Mouse (Mus musculus) limb, embryonic 15.5 days (tissue): Measurements from ENCODE around the gene 3110009E18Rik. TPM values are rescaled to one million over a fixed set of nuclear protein-coding genes. Genes with fewer than 3 reads are reported as not detected.

Experiments
- ATAC-seq: fragments of 200-750 bp; cut with Nextera tagmentation; 2 replicates; pipeline ENCODE4 v1.8.0; 2017; ENCODE audit warnings: low read depth, moderate TSS enrichment; ENCODE audit not compliant: insufficient number of reproducible peaks, low FRiP score, low TSS enrichment
- H3K27ac ChIP-seq: fragments of 300-500 bp; sonication (generic); 2 replicates; pipeline ENCODE4 v1.5.1; 2015; ENCODE audit warnings: moderate library complexity, mild to moderate bottlenecking, inconsistent platforms
- H3K27me3 ChIP-seq: fragments of 300-500 bp; sonication (generic); 2 replicates; pipeline ENCODE4 v1.6.1; 2015; ENCODE audit warnings: inconsistent platforms
- H3K36me3 ChIP-seq: fragments of 300-500 bp; sonication (generic); 2 replicates; pipeline ENCODE4 v1.6.1; 2015; ENCODE audit warnings: inconsistent platforms
- H3K4me1 ChIP-seq: fragments of 300-500 bp; sonication (generic); 2 replicates; pipeline ENCODE4 v1.6.1; 2015; ENCODE audit warnings: inconsistent platforms
- H3K4me2 ChIP-seq: fragments of 300-500 bp; sonication (generic); 2 replicates; pipeline ENCODE4 v1.6.1; 2015; ENCODE audit warnings: mild to moderate bottlenecking, inconsistent platforms
- H3K4me3 ChIP-seq: fragments of 300-500 bp; sonication (generic); 2 replicates; pipeline ENCODE4 v1.5.1; 2015; ENCODE audit warnings: mild to moderate bottlenecking, inconsistent platforms
- H3K9ac ChIP-seq: fragments of 300-500 bp; sonication (generic); 2 replicates; pipeline ENCODE4 v1.6.1; 2015; ENCODE audit warnings: inconsistent platforms
- H3K9me3 ChIP-seq: fragments of 300-500 bp; sonication (generic); 2 replicates; pipeline ENCODE4 v1.6.1; 2016; ENCODE audit warnings: inconsistent platforms
- WGBS: fragments of 180-500 bp; shearing (Covaris S2); methylation state at CpG from one replicate; pipeline ENCODE4 v1.1.7; 2015; 5-methylcytosine and 5-hydroxymethylcytosine counted together
- polyA plus RNA-seq: library from polyadenylated mRNA; unstranded; fragments of >200 nt; fragmentation: Nextera tagmentation; extraction: Ambion mirVana; gene quantifications from 2 replicates; pipeline ENCODE4 v1.2.1, GENCODE M21; 2015

Gene 3110009E18Rik
- 15.1 and 17.4 TPM in 2 replicates for polyA plus RNA-seq

DNA sequence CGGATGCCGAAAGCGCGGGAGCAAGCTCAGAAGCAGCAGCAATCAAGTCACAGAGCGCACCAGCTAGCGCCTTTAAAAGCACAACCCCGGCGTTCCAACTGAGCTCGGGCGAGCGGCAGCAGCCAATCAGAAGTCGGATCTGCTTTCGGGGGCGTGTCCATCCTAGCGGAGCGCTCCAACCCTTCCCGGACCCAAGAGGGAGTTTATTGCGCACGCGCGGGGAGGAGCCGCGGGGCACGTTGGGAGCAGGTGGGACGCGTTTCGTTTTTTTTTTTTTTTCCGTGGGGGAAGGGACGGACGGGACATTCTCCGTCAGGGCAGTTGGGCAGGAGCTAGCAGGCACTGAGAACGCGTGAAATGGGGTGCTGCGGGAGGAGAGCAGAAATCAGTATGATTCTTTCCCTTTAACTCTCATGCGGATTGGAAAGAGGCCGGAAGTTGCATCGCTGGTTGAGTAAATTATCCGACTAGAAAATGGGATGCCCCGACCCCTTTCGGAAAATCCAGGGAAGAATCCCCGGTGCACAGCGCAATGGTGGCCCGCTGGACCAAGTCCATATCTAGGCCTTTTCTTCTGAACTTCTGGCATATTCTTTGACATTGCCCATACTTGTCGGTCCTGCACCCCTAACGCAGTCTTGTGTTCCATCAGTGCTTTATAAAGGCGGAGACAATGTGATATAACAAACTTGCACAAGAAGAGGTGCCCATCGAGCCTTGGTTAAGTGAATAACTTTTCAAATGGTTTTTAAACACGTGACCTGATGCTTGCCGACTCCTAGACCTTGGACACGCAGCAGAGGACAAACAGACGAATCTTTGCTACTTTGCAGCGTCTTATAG, at the start of gene 3110009E18Rik, which contains the start of gene Dbi:
Gene 3110009E18Rik, plus strand, starts transcription at position 219 of the 843 bp plus-strand sequence.
Gene Dbi, minus strand, starts transcription at position 110 of the 843 bp plus-strand sequence.
- Histone ChIP-seq H3K4me2 (peak within 1 kb of the TSS; percentile 81), H3K9ac (peak within 1 kb of the TSS; percentile 56), H3K4me3 (peak within 1 kb of the TSS; percentile 55), H3K27me3 (no peaks in the 10 kb centered on the region), H3K9me3 (no peaks in the 10 kb centered on the region), H3K4me1 (peaks cover 37% of the 10 kb centered on the region), H3K27ac (peak within 1 kb of the TSS; percentile 93), H3K36me3 (peaks cover 20% of the 10 kb centered on the region)
- 2% methylated on average over 52 of the region's 52 CpGs for WGBS
- ATAC-seq = peak; percentile 91

DNA sequence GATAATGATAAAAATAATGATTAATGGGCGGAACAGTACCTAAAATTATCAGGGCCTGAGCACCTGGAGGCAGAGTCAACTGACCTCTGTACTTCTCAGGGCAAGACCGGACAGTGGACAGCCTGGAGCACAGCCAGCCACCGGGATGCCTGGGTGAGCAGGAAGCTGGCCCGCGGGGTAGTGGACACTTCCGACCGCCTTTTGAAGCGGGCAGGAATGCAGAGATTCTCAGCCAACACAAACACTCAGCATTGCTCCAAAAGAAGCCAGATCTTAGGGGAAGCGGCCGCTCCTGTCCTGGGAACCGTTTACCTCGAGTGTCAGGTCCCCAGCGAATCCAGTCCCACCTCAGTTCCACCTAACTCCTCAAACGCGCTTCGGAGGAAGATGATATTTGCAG, 48.1 kb upstream of the 3110009E18Rik start:
- no peak for ATAC-seq
- H3K4me3 ChIP-seq = peak overlapping the region; percentile 39
- H3K9ac ChIP-seq = no peak overlapping the region
- H3K9me3 ChIP-seq = no peaks in the 10 kb centered on the region
- no peaks in the 10 kb centered on the region for H3K36me3 ChIP-seq
- peaks cover 14% of the 10 kb centered on the region for H3K27me3 ChIP-seq
- H3K4me2 ChIP-seq = peak overlapping the region; percentile 87
- no peak overlapping the region for H3K27ac ChIP-seq
- 12% methylated on average over 16 of the region's 16 CpGs for WGBS
- H3K4me1 ChIP-seq = peaks cover 19% of the 10 kb centered on the region

DNA sequence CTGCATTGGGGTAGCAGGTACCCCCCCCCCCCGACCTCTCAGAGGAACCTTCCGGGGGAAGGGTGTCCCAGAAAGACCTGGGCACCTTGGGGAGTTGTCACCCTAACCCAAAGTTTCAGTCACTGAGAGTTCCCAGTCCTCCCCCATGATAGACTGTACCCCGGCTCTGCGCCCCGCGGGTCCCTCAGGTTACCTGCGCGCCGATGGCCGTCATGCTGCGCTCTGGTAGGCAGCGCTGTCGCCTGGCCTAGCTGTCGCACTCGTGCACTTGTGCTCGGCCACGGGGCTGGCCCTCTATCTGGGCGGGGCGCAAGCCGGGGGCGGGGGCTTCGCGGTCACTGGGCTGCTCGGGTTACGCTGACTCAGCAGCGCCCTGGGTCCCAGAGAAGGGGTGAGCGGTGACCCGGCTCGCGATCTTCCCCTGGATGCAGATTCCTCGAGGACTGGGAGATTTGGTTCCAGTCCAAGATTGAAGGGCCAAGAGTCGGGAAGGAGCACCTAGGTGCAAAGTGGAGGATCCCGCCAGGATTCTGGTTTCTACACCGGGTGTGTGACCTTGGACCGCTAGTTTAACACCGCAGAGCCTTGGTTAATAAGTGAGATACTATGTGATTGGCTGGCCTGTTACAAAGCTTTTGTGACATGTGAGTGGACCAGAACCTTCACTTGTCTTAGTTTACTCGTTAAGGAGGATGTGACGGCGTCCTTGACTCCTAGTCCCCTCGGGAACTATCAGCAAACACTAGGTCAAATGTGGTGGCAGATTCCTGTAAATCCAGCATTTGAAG, 47.3 kb upstream of the 3110009E18Rik start, which contains the start of gene Tmem37:
Gene Tmem37, minus strand, starts transcription at position 556 of the 788 bp plus-strand sequence.
- Histone ChIP-seq H3K27ac (no peak within 1 kb of the TSS), H3K4me3 (peak within 1 kb of the TSS; percentile 39), H3K36me3 (no peaks in the 10 kb centered on the region), H3K9ac (no peak within 1 kb of the TSS), H3K4me2 (peak within 1 kb of the TSS; percentile 87), H3K27me3 (peaks cover 14% of the 10 kb centered on the region), H3K4me1 (peaks cover 19% of the 10 kb centered on the region), H3K9me3 (no peaks in the 10 kb centered on the region)
- WGBS = 3% methylated on average over 40 of the region's 40 CpGs
- 0 out of 2 replicates have a peak, but pooled peaks have one; percentile 37 for ATAC-seq

DNA sequence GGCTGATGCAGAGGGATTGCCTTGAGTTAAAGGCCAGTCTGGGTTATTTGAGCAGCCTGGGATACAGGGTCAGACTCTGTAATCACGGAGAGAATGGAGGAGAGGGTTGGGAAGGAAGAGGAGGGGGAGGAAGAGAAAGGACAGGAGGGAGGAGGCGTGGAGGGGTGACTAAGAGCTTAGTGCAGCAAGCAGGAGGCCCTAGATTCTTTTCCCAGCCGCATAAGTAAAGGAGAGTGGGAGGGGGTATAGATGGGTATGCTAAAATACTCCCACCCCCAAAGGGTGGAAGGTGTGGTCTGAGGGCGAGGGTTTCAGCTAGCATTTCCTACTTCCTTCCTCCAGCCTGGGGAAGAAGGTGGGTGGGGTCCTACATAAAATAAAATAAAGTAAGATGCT, 46.7 kb upstream of the 3110009E18Rik start:
- no peak for ATAC-seq
- no peak overlapping the region for H3K9ac ChIP-seq
- 34% methylated on average over 4 of the region's 4 CpGs for WGBS
- 0 out of 2 replicates have a peak overlapping the region, but pooled peaks have one; percentile 39 for H3K4me3 ChIP-seq
- H3K9me3 ChIP-seq = no peaks in the 10 kb centered on the region
- H3K4me1 ChIP-seq = peaks cover 19% of the 10 kb centered on the region
- no peak overlapping the region for H3K27ac ChIP-seq
- no peaks in the 10 kb centered on the region for H3K36me3 ChIP-seq
- H3K27me3 ChIP-seq = peaks cover 14% of the 10 kb centered on the region
- H3K4me2 ChIP-seq = 0 out of 2 replicates have a peak overlapping the region, but pooled peaks have one; percentile 87

DNA sequence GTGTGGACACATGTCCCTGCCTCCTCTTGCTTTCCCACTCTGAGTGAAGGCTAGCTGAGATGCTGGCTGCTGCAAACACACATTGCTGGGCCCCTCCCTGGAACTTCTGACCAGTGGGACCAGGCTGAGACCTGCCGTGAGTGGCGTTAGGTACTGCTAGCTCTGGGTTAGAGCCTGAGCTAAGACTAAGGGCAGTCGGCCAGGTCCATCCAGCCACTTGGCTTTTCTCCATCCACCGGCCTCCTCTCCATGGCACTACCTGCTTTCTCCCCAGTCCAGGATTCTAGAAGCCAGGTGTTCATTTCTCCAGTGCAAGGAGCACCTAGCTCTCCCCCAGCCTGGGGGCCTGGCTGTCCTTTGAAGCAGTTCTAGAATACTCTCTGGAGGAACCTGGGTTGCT, 46.1 kb upstream of the 3110009E18Rik start:
- Histone ChIP-seq H3K27me3 (peaks cover 14% of the 10 kb centered on the region), H3K9ac (no peak overlapping the region), H3K36me3 (no peaks in the 10 kb centered on the region), H3K9me3 (no peaks in the 10 kb centered on the region), H3K27ac (no peak overlapping the region), H3K4me1 (peaks cover 17% of the 10 kb centered on the region), H3K4me3 (no peak overlapping the region), H3K4me2 (no peak overlapping the region)
- 52% methylated on average over 4 of the region's 4 CpGs for whole genome bisulfite sequencing
- ATAC-seq = no peak

DNA sequence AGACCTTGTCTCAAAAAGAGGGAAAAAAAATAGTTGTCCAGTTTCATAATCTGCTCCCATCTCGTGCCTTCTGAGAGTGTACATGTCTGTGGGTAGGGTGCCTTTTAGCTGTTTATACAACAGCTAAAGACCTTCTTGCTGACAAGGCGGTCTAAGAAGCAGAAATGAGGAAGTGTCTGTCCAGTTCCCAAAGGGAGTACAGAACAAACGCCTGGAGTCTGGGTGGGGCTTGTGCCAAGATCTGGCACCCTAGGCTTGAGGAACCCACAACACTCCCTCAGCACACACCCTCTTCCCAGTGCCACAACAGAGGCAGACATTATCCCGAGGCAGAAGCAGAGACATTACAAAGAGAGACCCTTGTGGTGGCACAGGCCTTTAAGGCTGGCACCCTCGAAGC, 45.5 kb upstream of the 3110009E18Rik start:
- no peaks in the 10 kb centered on the region for H3K36me3 ChIP-seq
- no peak overlapping the region for H3K9ac ChIP-seq
- H3K9me3 ChIP-seq = no peaks in the 10 kb centered on the region
- peaks cover 17% of the 10 kb centered on the region for H3K4me1 ChIP-seq
- peaks cover 14% of the 10 kb centered on the region for H3K27me3 ChIP-seq
- H3K4me2 ChIP-seq = no peak overlapping the region
- 68% methylated on average over 5 of the region's 5 CpGs for WGBS
- H3K4me3 ChIP-seq = no peak overlapping the region
- no peak for ATAC-seq
- no peak overlapping the region for H3K27ac ChIP-seq

DNA sequence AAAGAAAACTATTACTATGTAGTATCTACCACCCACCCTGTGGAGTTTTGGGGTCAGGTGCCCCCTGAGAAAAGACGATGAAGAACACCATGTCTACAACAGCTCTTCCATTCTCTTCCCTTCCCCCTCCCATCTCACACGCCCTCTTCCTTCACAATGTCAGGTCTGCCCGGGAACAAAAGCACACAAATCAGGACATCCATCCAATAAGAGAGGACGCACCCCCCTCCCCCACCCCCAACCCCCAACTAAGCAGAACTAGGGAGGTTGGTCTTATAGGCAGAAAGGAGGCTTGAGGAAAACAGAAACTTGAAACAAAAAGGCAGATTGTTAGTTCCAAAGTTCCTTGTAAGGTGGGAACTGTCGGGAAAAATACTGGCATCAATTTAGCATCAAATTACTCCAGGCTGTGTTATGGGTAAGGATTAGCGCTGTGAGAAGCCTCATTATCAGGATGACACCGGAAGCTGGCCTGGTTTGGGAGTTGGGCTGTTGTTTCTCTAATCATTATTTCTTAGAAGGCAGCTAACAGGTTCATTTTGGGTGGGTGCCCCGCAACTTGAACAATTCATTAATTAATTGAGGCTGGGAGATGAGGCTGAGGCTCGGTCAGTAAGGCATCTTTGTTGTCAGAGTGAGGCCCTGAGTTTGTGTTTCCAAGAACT, 43.1 kb upstream of the 3110009E18Rik start:
- no peak overlapping the region for H3K9ac ChIP-seq
- peaks cover 7% of the 10 kb centered on the region for H3K27me3 ChIP-seq
- peaks cover 20% of the 10 kb centered on the region for H3K4me1 ChIP-seq
- WGBS = 28% methylated on average over 9 of the region's 9 CpGs
- H3K36me3 ChIP-seq = no peaks in the 10 kb centered on the region
- H3K4me2 ChIP-seq = no peak overlapping the region
- no peak overlapping the region for H3K27ac ChIP-seq
- no peak overlapping the region for H3K4me3 ChIP-seq
- ATAC-seq = no peak
- H3K9me3 ChIP-seq = no peaks in the 10 kb centered on the region

DNA sequence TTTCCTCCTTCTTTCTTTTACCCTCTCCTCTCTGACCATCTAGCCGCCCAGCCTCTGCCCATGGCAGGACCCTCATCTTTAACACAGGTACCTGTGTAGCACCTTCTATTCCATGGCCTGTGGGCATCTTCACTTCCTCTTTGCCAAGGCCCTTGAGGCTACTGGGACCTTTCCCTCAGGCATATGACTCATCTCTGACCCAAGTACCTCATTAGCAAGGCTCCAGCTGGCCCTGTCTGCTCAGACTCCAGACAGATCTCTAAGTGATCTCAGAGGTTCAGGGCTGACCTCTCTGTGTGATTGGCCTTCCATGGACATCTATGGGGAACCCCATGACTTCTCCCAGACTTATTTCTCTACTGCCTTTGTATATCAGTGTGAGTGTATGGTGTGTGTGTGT, 40.4 kb upstream of the 3110009E18Rik start:
- Histone ChIP-seq H3K27ac (no peak overlapping the region), H3K9me3 (no peaks in the 10 kb centered on the region), H3K4me1 (peaks cover 18% of the 10 kb centered on the region), H3K27me3 (no peaks in the 10 kb centered on the region), H3K4me2 (no peak overlapping the region), H3K36me3 (no peaks in the 10 kb centered on the region), H3K4me3 (no peak overlapping the region), H3K9ac (no peak overlapping the region)
- WGBS = 100% methylated on average over 1 of the region's 1 CpGs
- ATAC-seq = no peak

DNA sequence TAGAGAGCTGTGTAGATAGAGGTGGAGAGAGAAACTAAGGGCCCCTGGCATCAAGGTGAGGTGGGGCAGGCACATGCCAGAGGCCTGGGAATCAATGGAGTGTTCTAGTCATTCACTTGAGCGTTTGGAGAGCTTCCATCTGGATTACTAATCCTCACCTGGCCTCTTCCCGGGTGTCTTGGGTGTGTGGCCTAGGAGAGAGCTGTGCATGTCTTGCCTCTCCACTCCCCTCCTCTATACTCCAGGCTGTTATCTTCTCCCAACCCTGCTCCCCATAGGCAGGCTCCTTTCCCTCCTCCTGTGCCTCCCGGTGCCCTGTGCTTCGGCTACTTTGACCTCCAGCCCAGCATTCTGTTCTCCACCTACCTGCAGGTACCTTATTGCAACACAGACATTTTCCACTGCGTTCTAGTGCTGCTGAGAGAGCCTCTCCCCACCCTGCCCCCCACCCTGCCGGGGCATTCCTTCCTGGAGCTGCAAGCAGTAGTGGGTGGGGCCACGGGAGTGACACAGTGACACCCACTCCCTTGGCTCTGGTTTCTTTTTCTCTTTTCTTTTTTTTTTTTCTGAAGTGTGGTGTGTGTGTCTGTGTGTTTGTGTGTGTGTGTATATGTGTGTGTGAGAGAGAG, 37.9 kb upstream of the 3110009E18Rik start:
- peaks cover 18% of the 10 kb centered on the region for H3K4me1 ChIP-seq
- peak; percentile 16; the same call in 1 of the 2 replicates for ATAC-seq
- 0 out of 2 replicates have a peak overlapping the region, but pooled peaks have one; percentile 14 for H3K4me2 ChIP-seq
- H3K9me3 ChIP-seq = no peaks in the 10 kb centered on the region
- H3K9ac ChIP-seq = no peak overlapping the region
- 0 out of 2 replicates have a peak overlapping the region, but pooled peaks have one; percentile 27 for H3K27ac ChIP-seq
- no peak overlapping the region for H3K4me3 ChIP-seq
- H3K27me3 ChIP-seq = no peaks in the 10 kb centered on the region
- no peaks in the 10 kb centered on the region for H3K36me3 ChIP-seq
- WGBS = 25% methylated on average over 7 of the region's 7 CpGs

DNA sequence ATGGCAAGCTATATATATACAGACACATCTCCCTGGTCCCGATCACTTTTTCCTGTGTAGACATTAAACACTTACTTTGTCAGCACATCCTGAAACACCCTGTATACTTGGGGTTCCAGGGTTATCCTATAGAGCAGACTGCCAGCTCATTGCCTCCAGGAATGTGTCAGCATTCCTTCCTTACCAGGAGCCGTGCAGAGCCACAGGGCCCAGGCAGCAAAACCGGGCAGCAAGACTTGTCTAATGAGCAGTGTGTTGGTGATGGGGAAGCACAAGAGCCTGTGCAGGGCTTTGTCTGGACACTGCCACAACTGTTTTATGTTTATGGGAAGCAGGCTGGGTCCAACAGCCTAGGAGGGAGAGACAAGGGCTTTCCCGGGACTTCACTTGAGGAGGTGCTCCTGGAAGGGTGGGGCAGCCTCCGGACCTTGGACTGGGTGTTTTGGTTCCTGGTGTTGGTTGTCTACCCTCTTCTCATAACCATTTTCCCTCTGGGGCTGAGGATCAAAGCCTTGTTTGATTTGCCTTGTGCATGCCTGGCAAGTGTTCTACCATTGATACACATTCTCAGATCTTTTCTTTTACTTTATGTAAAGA, 37.0 kb upstream of the 3110009E18Rik start:
- peaks cover 18% of the 10 kb centered on the region for H3K4me1 ChIP-seq
- WGBS = 33% methylated on average over 5 of the region's 5 CpGs
- H3K27me3 ChIP-seq = no peaks in the 10 kb centered on the region
- H3K4me2 ChIP-seq = no peak overlapping the region
- no peak overlapping the region for H3K4me3 ChIP-seq
- no peak overlapping the region for H3K27ac ChIP-seq
- no peak overlapping the region for H3K9ac ChIP-seq
- H3K36me3 ChIP-seq = no peaks in the 10 kb centered on the region
- ATAC-seq = no peak
- no peaks in the 10 kb centered on the region for H3K9me3 ChIP-seq

DNA sequence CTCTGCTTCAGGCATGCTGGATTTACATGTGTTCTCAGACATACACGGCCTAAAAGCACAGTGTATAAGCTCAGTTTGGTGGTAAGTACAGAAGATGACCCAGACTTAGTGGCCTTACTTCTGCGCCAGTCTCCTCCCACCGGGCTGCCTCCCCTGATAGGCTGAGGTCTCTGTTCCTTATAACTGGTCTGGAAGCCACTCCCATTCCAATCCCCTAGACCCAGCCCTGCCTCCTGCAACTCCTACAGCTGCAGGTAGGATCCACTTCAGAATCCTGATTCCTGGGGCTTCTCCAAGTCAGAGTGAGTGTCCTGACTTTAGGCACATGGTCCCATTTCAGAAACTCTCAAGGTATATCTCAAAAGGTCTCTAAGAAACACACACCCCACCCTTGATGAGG, 35.3 kb upstream of the 3110009E18Rik start:
- Histone ChIP-seq H3K36me3 (no peaks in the 10 kb centered on the region), H3K9me3 (no peaks in the 10 kb centered on the region), H3K4me2 (no peak overlapping the region), H3K4me1 (peaks cover 18% of the 10 kb centered on the region), H3K4me3 (no peak overlapping the region), H3K27ac (no peak overlapping the region), H3K9ac (no peak overlapping the region), H3K27me3 (no peaks in the 10 kb centered on the region)
- WGBS = 72% methylated on average over 3 of the region's 3 CpGs
- no peak for ATAC-seq
